Mouse (Mus musculus): ENCODE measurements around the gene Fgd3.

DNA sequence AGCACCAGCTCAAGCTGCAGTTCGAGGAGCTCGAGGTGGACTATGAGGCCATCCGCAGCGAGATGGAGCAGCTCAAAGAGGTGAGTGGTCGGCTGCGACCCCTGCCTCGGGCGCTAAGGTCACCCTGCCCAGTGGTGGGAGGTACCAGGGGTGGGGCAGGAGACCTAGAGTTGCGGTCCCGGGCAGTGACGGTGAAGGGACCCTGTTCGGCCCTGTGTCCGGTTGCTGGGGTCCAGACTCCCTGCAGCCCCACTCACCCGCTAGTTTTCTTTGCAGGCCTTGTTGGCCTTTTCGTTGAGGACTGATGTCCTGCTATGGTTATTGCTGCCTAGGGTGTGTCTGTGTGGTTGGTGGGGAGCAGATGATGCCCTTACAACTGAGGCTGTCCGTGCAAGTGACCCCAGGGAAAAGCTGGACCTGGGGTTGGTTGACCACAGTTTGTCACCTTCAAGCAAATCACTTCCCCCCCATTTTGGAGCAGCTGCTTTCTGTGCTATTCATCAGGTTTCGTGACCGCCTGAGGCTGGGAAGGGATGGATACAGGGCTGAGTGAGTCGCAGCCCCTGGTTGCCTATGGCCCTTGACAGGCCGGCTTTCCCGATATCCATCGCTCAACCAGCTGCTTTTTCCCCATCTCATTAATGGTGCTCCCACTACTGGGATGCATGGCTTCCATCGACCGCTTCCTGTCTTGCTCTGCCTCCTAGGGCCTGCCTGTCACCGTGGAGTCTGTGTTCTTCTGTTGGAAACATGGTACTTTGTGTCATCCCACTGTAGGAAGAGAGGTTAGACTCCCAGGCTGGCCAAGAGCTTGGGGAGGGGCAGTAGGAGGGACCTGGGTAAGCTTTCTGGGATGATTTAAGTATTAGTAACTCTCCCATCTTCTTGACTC lies 22.0 kb upstream of the Fgd3 start:
- no peak for TF ChIP-seq CTCF (IDR thresholded peaks at IDR 0.05; ENCODE audit: borderline replicate concordance, insufficient read depth, low read depth, low read length)
- TF ChIP-seq POLR2A (IDR thresholded peaks at IDR 0.05; ENCODE audit: borderline replicate concordance, insufficient read depth, low read length), result no peak

Measured in cerebellum, adult 2 months (tissue).